Mouse (Mus musculus) layer of hippocampus, adult 18-20 months (tissue): Measurements from ENCODE around the gene Slc22a12. TPM values are rescaled to one million over a fixed set of nuclear protein-coding genes. Genes with fewer than 3 reads are reported as not detected.

Experiments
- DNase-seq, 2 experiments: peaks; one replicate each; pipeline ENCODE4 v3.0.0; 2022; ENCODE audit warnings: low spot score in 2 of 2
- total RNA-seq, 2 experiments: library from RNA; stranded (reverse); gene quantifications; 2 replicates each; pipeline ENCODE4 v1.2.3; 2021

Gene Slc22a12
- total RNA-seq, 2 experiments from 2014 or later = 0.28 to 0.72 TPM

GRCm38 (mm10) chr19:6541521-6541920 is 1.3 kb downstream of the Slc22a12 start:
- DNase-seq = no peak

GRCm38 (mm10) chr19:6540191-6540590 is 2.6 kb downstream of the Slc22a12 start:
- DNase-seq = no peak

GRCm38 (mm10) chr19:6539592-6539991 is 3.2 kb downstream of the Slc22a12 start:
- DNase-seq = no peak

- DNase-seq = no peak
Observed at GRCm38 (mm10) chr19:6538546-6538945, 4.3 kb downstream of the Slc22a12 start.

- DNase-seq = no peak
Observed at GRCm38 (mm10) chr19:6537526-6537925, 5.3 kb downstream of the Slc22a12 start.

- DNase-seq = no peak
Observed at GRCm38 (mm10) chr19:6536696-6537095, 6.1 kb downstream of the Slc22a12 start.

- no peak for DNase-seq
Observed at GRCm38 (mm10) chr19:6536201-6536600, 6.6 kb downstream of the Slc22a12 start.

GRCm38 (mm10) chr19:6534118-6534415 is 8.8 kb downstream of the Slc22a12 start:
- no peak for DNase-seq

GRCm38 (mm10) chr19:6533290-6534117 is 9.3 kb downstream of the Slc22a12 start:
- DNase-seq = no peak

- no peak for DNase-seq
Observed at GRCm38 (mm10) chr19:6532656-6533055, 10.2 kb downstream of the Slc22a12 start.

GRCm38 (mm10) chr19:6531832-6532471 is 10.9 kb downstream of the Slc22a12 start:
- no peak for DNase-seq

- no peak for DNase-seq
Observed at GRCm38 (mm10) chr19:6531011-6531631, 11.7 kb downstream of the Slc22a12 start.

- DNase-seq = no peak
Observed at GRCm38 (mm10) chr19:6530359-6530758, 12.5 kb downstream of the Slc22a12 start.

GRCm38 (mm10) chr19:6529265-6529985 is 13.4 kb downstream of the Slc22a12 start:
- no peak for DNase-seq

- no peak for DNase-seq
Observed at GRCm38 (mm10) chr19:6527839-6528531, 14.8 kb downstream of the Slc22a12 start.

GRCm38 (mm10) chr19:6527439-6527838 is 15.4 kb downstream of the Slc22a12 start:
- DNase-seq = no peak

- no peak for DNase-seq
Observed at GRCm38 (mm10) chr19:6526010-6526409, 16.8 kb downstream of the Slc22a12 start.

- no peak for DNase-seq
Observed at GRCm38 (mm10) chr19:6525023-6525422, 17.8 kb downstream of the Slc22a12 start.

GRCm38 (mm10) chr19:6522289-6522688 is 20.5 kb downstream of the Slc22a12 start:
- DNase-seq = no peak

GRCm38 (mm10) chr19:6521630-6522029 is 21.2 kb downstream of the Slc22a12 start:
- DNase-seq = no peak

GRCm38 (mm10) chr19:6519483-6519882 is 23.3 kb downstream of the Slc22a12 start:
- peak in 1 of 2 experiments; percentile 59 for DNase-seq
